Mouse (Mus musculus): ENCODE measurements around the gene Peli2.

The Peli2 gene

DNA sequence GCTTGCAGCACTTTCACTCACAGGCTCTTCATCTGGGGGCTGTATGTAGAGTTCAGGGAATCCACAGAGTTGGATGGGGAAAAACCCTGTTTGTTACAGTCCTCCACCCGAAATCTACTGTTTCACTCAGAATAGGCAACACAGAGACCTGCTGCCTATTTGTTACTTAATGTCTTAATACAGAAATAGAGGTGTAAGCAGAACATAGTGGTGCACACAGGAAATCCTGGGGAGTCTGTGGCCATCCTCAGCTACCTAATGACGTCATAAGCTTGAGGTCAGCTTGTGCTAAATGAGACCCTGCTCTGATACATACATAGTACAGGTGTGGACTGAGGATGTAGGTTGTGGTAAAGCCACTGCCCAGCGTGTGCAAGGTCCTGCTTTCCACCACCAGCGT lies 4.2 kb downstream of the Peli2 start:
- DNase-seq (ENCODE audit: extremely low read depth, low read depth, low spot score) = no peak

DNA sequence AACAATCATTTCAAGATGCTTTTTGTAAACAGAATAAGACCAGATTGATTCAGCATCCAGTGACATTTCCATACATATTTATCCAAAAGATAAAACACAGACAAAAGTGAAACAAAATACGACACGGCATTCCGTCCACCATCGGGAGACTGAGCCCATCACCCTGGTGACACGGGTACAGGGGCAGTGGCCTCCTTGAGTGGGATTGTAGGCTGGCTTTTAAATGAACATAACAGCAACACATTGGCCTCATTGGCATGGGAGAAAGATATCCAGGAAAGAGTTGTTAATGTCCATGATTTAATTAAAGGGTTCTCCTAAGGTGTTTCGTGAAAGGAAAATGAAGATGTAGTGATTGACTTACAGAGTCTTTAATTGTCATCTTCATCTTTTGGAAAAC lies 5.3 kb downstream of the Peli2 start:
- DNase-seq (ENCODE audit: extremely low read depth, low read depth, low spot score) = no peak

DNA sequence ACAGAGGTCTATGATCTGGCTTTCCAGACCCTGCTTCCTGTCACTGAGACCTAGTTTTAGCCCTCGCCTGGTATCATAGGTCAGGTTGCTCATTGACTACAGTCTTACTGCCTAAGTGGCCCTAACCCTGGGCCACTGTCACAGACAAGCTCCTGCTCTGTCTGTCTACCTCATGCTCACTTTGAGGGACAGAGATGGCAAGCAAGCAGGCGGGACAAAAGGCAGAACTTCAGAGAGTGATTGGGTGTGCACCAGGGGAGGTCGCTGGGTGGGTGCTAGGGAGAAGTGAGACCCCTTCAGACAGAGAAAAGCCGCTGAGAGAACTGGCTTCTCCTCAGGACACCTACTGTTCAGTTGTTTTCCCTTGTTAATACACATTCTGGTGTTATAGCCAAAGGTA lies 6.3 kb downstream of the Peli2 start:
- no peak for DNase-seq (ENCODE audit: extremely low read depth, low read depth, low spot score)

DNA sequence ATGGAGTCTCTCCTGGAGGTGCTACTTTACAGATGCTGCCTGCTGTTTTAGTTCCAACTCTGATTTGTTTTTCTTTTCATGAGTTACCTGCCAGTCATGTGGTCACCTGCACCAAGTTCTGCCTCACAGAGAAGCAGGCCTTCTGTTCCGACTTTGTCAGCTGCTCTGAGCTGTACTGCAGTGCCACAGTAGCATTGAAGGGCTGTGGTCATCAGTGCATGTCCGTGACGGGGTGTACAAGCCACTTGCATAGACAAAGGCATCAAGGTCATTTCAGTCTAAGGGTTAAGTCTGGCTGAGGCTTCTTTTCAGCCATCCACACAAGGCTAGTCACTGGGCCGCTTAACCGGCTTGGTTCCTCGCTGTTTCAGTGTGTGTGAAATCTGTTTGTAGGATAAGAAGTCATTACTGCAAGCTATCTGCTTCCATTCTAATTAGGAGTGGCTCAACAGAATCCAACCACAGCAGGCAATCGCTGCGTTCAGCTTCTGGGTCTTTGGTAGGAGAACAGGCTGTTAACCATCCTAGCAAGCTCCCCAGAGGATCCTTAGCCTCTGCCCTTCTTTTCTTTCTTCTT lies 7.1 kb downstream of the Peli2 start:
- DNase-seq (ENCODE audit: extremely low read depth, low read depth, low spot score) = no peak

DNA sequence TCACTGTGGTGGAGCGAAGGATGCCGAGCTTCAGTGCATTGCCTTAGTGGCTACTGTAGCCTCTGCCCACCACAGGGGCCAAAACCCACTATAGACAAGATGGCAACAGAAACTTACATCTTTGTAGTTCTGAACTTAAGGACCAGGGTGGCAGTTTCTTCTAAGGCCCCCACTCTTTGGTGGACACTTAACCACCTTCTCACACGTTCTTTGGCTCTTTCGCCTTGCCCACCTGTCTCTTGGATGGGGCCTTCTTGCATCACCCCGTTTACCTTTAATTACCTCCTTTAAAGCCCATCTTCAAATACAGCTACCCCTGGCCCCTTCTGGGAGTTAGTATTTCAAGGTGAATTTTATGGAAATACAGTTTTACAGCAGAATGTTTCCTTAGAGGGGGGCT lies 8.1 kb downstream of the Peli2 start:
- no peak for DNase-seq (ENCODE audit: extremely low read depth, low read depth, low spot score)

DNA sequence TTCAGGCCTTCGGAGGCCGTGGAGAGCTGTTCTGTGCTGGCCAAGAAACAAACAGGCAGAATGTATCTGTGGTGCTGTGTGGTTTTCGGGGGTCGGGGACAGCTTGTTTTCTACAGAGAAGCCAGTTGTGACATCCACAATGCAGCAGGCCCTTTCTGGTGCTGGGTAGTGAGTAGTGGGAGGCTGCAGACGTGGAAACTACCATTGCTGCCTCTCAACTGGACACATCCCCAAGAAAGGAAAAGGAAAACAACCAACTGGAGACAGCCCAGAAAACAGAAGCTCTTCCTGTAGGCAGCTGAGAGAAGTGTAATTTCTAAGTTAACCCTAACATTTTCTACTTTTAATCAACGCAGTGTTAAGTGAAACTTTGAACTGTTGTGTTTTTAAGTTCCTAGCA lies 9.4 kb downstream of the Peli2 start:
- DNase-seq (ENCODE audit: extremely low read depth, low read depth, low spot score) = no peak

DNA sequence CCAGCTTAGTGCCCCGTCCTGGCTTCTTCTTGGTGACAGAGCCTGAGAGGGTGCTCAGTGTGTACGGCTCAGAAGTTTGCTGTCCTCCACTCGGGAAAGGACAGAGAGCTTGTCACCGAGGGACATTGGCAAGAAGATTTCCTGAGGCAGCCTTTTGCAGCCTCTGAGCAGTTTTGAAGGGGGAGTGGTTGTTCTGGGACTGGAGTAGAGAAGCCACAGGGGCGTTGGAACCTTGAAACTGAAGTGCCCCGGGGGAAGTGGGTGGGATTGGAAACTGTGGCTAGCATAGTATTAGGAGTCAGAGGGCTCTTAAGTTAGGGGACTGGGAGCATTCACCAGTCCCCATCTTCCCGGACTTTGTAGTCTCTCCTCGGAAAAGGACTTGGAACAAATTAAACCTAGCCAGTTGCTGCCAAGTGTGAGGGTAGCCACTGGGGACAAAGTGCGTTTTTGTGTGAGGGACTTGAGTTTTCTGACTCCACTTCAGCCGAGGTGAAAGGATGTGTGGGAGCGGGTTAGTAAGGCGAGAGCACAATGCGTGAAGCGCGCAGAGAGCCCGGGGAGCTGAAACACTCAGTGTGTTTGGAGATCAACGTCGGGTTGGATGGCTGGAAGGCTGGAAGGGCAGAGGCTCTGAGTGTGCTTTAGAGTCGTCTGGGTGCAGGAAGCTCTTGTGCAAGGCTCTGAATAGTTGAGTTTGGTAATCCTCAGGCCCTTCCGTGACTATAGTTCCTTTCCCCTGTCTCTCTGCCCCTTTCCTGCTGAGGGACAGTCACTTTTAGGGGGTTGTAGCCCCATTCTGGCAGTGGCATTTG lies 10.3 kb downstream of the Peli2 start:
- no peak for DNase-seq (ENCODE audit: extremely low read depth, low read depth, low spot score)

DNA sequence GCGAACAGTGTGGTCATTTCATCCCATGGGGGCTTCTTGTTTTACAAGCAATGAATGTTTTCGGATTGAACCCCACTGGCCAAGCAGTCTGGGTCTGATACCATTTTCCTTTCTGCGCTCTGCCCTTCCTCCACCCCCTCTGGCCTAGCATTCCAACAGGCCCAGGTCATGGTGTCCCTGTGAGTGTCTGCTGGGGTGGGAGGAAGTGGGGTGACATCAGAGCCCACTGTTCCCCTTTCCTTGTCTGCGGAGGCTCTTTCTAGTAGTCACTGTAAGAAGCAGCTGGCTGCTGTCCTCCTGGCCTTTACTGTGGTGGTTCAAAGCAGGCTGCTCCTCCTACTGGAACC lies 10.9 kb downstream of the Peli2 start:
- no peak for DNase-seq (ENCODE audit: extremely low read depth, low read depth, low spot score)

DNA sequence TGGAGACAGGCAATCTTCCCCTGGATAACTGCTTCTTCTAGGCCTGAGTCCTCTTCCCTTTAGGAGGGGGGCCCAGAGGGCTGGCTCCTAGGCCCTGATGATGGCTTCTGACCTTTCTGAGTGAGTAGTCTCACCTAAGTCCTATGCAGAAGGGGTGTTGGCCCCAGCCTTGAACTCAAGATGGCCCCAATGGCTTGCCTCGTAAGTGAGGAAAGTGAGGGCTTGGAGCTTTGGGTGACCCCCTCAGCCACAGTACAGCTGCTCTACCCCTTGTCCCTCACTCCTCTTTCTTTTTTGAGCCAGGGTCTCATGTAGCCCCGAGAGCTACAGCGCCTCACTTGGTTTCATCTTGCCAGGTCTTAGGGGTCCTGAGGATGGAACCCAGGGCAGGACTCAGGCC lies 11.6 kb downstream of the Peli2 start:
- DNase-seq (ENCODE audit: extremely low read depth, low read depth, low spot score) = no peak

DNA sequence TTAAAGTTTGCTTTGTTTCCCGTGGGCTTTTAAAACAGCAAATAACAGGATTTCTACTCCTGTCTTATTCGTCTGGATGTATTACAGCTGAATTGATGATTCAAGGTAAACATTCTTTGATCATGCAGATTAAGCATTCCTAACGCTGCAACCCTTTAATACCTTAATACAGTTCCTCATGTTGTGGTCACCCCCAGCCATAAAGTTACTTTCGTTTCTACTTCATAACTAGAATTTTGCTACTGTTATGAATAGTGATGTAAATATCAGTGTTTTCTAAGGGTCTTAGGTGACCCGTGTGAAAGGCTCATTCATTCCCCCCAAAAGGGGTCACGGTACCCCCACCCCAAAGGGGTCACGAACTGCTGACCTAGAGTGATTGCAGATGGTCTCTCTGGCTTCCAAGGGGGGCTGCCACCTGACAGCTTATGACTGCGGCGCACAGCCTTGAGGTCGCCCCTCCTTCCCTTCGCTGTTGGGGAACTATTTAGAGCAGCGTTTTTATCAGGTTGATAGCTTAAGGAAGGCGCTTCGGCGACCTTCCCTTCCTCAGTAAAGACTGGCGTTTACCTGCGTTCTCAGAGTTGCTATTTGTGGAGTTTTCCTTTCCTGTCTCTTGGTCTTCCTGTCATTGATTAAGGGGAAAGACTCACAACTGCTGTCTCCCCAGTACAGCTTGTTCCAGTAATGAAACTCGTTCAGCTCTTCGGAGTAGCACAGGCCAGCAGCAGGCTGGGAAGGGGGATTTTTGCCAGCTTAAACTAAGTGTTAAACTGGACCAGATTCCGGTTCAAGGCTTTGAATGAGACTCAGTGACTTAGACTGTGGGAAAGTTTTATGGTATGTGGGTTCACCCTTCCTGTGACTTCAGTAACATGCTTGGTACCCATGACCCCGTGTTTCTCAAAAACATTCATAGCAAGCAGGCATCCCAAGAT lies 12.5 kb downstream of the Peli2 start:
- no peak for DNase-seq (ENCODE audit: extremely low read depth, low read depth, low spot score)

DNA sequence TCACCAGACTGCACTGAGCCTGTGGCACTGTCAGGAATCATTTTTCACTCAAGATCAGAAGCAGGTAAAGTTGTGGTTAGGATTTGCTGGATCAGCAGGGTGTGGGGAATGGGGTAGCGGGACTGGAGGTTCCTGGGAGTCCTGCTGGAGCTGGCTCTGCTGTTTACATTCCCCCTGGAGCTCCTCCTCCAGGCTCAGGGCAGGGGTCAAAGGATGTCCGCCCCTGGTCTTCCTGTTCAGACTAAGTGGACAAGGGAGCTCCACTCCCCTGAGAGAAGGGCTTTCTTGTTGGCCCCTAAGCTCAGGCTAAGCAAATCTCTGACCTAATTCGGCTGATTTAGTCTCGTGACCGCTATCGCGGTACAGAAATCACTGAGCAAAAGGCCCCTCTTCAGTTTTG lies 13.7 kb downstream of the Peli2 start:
- no peak for DNase-seq (ENCODE audit: extremely low read depth, low read depth, low spot score)

DNA sequence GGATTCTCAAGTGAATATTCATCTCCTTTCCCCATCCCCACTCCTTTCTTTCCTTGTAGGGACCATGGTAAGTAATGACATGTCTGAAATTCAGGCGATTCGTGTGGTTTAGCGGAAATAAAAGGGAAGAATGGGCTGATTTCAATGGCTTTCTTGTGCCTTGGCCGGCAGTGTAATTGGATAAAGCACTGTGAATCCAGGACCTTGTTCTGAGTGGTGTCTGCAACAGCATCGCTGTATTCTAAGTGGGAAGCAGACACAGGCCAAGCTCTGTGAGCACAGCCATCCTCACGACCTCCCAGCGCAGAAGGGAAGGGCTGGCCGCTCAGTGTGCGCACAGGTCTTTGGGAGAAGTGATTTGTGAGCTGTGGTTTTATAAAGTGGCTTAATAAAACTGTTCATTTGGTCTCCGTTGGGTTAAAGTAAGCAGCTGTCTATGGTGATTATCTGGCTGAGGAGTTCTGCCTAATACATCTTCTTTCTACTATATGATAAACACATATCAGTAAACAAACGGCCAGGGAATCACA lies 15.3 kb downstream of the Peli2 start:
- no peak for DNase-seq (ENCODE audit: extremely low read depth, low read depth, low spot score)

DNA sequence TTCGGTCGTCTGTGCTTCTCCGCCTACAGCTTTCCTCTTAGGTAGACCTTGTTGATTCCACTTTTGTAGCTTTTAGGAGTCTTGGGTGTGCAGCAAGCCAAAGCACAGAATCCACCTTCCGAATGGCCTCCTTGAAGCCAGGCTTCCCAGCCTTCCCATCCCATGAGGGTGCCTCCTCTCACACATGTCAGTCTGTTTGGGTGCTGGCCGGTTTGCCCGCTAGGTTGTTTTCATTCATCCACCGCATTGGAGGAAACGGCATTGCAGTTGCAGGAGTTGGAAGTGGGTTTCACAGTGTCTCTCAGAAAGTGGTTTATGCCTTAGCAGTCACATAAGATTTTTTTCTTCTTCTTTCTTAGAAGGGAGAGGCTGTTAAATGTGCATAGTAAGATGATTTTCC lies 17.1 kb downstream of the Peli2 start:
- DNase-seq (ENCODE audit: extremely low read depth, low read depth, low spot score) = no peak

DNA sequence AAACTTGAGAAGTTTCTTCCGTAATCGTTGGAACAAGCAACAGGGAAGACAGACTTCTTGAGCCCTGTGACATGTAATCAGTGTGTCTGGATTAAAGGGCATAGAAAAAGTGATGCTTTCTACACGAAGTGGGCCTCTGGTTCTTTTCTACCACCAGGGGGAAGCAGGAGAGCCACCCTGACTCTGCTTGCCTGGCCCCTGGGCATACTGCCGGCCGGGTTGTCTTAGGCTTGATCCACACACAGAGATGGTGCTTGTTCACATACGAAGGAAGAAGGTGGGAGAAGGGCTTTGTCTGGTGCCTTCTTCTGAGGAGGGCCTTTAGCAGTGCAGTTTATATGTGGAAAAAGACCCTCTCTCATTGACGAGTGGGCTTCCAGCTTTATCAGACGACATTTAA lies 17.5 kb downstream of the Peli2 start:
- no peak for DNase-seq (ENCODE audit: extremely low read depth, low read depth, low spot score)

DNA sequence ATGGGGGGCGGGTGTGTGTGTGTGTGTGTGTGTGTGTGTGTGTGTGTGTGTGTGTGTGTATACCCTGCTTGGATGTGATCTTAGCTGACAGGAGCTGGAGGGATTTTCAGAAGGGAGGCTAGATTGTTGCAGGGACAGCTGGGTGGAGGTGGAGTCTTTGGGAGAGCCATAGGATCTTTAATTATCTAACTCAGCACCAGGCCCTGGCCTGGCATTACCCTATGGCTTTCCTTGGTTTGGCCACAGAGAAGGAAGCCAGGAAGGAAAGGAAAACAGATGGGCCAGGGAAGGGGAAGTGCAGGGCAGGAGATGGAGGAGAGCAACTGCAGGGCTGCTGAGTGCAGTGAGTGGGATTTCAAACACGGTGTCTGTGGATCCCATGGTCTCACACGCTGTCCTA lies 18.8 kb downstream of the Peli2 start:
- DNase-seq (ENCODE audit: extremely low read depth, low read depth, low spot score) = no peak

DNA sequence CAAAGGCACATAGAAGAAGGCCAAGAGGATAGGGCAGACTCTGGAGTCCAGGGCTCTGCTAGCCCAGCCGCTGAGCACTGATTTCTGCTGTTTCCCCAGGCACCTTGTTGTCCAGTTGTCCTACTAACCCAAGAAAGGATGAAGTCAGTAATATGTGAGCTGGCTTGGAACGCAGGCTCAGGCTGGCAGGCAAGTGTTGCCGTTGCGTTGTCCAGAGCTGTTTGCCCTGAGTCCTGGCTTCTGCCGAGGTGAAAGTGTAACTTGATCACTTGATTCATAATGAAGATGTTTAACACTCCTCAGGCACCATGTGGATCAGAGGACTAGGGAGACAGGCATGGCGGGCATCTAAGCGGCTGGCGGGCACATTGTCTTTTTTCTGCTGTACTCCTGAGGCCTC lies 21.1 kb downstream of the Peli2 start:
- DNase-seq (ENCODE audit: extremely low read depth, low read depth, low spot score) = no peak

DNA sequence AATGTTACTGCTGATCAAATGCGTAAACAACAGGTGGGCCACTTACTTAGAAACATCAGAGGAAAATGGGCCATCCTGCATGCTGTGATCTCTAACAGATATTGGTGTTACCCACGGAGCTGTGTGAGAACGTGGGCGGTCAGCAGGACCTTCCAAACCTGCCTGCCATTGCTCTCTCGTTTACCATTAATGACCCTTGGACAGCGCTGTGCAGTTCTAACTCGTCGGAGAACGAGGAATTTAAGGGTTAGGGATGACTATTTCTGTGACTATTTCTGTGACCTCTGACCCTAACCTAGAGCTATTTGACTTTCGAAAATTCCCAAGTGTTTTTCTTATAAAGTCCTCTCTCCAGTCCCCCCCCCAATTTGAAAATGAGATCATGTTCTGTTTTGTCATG lies 22.1 kb downstream of the Peli2 start:
- DNase-seq (ENCODE audit: extremely low read depth, low read depth, low spot score) = no peak

DNA sequence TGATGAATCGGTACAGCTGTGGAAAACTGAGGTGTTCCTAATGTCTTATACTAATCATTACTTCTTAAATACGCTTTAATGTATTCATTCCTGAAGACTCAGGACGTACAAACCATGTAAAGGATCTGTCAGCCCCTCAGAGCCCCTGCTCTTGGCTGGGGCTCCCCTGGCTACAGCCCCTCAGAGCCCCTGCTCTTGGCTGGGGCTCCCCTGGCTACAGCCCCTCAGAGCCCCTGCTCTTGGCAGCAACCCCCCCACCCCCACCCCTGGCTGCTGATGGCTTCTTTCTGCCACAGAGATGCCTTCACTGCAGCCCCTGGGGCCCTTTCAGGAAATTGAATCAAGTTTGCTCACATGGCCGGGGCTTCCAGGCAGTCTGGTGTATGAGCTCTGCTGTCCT lies 22.5 kb downstream of the Peli2 start:
- DNase-seq (ENCODE audit: extremely low read depth, low read depth, low spot score) = no peak

DNA sequence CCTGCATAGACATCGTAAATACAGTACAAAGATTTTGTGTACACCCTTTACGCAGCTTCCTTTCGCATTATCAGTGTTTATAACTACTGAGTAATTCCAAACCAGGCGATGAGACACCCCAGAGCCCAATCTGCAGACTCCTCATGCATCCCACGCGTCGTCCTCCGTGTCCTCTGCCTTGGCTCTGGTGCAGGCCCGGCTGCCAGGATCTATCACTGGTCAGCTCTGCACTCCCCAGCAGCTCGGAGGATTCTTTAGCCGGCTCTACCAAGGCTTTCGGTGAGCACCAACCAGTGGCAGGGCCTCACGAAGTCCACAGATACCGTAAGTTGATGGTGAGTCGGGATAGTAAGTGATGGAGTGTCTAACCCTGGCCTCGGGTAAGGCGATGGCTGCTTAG lies 23.7 kb downstream of the Peli2 start:
- DNase-seq (ENCODE audit: extremely low read depth, low read depth, low spot score) = no peak

DNA sequence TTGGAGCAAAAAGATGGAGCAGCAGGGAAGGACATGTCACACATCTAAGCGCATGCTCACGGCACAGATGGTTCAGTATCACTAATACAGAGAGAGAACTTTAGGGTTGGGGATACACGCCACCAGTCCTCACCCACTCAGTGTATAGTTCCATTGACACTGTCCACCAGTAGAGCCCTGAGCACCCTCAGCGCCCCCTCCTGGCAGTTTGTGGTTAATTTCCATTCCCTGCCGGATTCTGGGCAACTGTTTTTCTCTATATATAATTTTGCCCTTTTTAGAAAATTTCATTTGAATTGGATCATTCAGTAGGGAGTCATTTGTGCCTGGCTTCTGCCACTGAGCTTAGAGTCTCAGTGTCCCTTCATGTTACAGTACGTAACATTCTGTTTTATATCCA lies 27.1 kb downstream of the Peli2 start:
- DNase-seq (ENCODE audit: extremely low read depth, low read depth, low spot score) = no peak

DNA sequence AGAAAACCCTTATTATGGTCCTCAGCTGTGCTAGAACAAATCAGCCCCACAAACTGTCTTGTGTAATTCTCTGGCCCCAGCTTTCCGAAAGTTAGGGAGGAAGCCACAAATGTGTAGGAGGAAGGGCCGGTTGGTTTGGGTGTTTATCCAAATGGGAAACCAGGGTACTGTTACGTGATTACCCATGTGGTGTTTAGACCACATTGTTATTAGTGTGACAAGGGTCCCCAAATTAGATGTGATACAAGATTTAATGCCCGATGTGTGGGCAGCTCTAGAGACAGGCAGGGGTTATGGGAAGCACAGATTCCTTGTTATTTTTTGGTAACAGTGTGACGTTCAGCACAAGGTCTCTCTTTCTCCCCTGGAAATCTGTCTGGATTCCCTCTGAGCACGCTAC lies 28.0 kb downstream of the Peli2 start:
- no peak for DNase-seq (ENCODE audit: extremely low read depth, low read depth, low spot score)

DNA sequence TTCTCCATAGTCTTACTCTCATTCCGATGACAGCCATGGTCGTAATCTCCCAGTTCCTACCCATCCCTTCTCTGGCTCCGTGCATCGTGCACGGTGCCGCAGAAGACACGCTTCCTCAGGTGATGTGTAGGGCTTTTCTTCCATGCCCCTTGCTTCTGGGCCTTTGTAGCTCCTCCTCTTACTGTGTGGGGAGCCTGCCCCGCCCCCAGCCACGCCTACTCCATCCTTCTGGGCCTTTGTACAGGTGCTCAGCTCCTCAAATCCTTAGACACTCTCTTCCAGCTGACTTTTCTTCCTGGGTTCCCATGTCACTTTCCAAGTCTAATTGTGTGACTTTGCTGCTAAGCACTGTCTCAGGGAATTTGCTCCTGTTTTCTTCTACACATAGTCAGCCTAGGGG lies 28.7 kb downstream of the Peli2 start:
- no peak for DNase-seq (ENCODE audit: extremely low read depth, low read depth, low spot score)

All from fat pad, adult 2 months (tissue).